Mouse (Mus musculus) CH12.LX (cell line): Measurements from ENCODE around the gene Fmo6.

ENCODE experiments used
- BHLHE40 ChIP-seq: IDR thresholded peaks from 2 replicates; pipeline ENCODE4 v1.6.1; 2011; ENCODE audit warnings: mild to moderate bottlenecking, low read depth, low read length, improper control_type of control experiment
- CTCF ChIP-seq, 2 experiments: IDR thresholded peaks in 1 of 2; conservative IDR thresholded peaks in 1 of 2; 2 replicates each; pipeline ENCODE4 v1.5.1; 2011 to 2012; ENCODE audit warnings: low read depth in 2 of 2, low read length in 2 of 2, improper control_type of control experiment in 1 of 2, inconsistent platforms in 1 of 2, mild to moderate bottlenecking in 1 of 2, moderate library complexity in 1 of 2
- EP300 ChIP-seq: IDR thresholded peaks from 2 replicates; pipeline ENCODE4 v1.6.1; 2011; ENCODE audit warnings: low read length, improper control_type of control experiment
- MAFK ChIP-seq: IDR thresholded peaks from 2 replicates; pipeline ENCODE4 v1.6.1; 2011; ENCODE audit warnings: low read length, improper control_type of control experiment; ENCODE audit not compliant: insufficient replicate concordance
- MEF2A ChIP-seq: IDR thresholded peaks from 2 replicates; pipeline ENCODE4 v1.6.1; 2014; ENCODE audit warnings: low read depth, mild to moderate bottlenecking, inconsistent platforms, low read length, improper control_type of control experiment, borderline replicate concordance
- POLR2A ChIP-seq: IDR thresholded peaks from 2 replicates; pipeline ENCODE4 v1.6.1; 2011; ENCODE audit warnings: low read depth, mild to moderate bottlenecking, improper control_type of control experiment, low read length
- RCOR1 ChIP-seq: conservative IDR thresholded peaks from 2 replicates; pipeline ENCODE4 v1.6.1; 2012; ENCODE audit warnings: low read depth, mild to moderate bottlenecking, inconsistent platforms, low read length, improper control_type of control experiment
- SIN3A ChIP-seq: IDR thresholded peaks from 2 replicates; pipeline ENCODE4 v1.6.1; 2012; ENCODE audit warnings: low read length, improper control_type of control experiment, inconsistent platforms
- TCF12 ChIP-seq: IDR thresholded peaks from 2 replicates; pipeline ENCODE4 v1.6.1; 2014; ENCODE audit warnings: low read depth, mild to moderate bottlenecking, inconsistent platforms, low read length, improper control_type of control experiment
- UBTF ChIP-seq: IDR thresholded peaks from 2 replicates; pipeline ENCODE4 v1.6.1; 2012; ENCODE audit warnings: low read depth, mild to moderate bottlenecking, inconsistent platforms, low read length, improper control_type of control experiment, moderate library complexity

DNA sequence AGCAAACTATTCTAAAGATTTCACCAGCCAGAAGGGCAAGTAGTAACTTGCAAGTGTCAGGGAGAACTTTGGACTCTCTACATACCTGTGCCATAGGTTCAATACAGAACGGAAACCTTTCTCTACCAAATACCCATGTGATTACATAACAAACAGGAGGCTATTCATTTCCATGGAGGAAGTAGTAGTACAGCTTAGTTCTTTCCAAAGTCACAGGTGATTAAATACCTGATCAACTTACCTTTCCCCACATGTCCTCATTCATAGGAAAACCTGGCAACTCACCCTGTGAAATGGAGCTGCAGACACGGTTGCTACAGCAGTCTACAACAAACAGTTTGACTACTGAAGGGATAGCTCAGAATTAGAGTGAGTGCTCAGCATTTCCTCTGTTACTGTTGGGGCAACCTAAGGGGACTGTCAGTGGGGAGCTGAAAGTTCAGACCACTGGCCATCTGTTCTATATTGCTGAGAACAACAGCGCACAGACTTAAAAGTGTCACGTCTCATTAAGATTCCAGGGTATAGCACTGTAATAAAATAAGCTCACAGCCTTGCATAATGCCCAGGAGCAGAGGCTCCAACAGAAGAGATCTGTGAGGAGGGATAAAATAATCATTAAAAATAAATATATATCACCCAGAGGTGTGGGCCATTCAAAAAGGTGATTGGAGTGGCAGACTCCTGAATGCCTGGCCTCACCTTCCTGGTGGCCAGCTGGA lies 9.7 kb upstream of the Fmo6 start:
- TF ChIP-seq MAFK (no peak), EP300 (no peak), CTCF (conservative IDR thresholded peaks at IDR 0.05 in 1 of 2, IDR thresholded peaks at IDR 0.05 in 1 of 2; ENCODE audit: low read depth in 2 of 2, low read length in 2 of 2) (no peak), RCOR1 (no peak), SIN3A (no peak), MEF2A (no peak), TCF12 (no peak), BHLHE40 (no peak), POLR2A (no peak), UBTF (no peak)
